In genomic region chr17:93508882-93509594, GRCm38 (mm10) we compare ENCODE assay signal across 21 mouse cellular contexts.
DNase-seq lines count a peak whose midpoint lies in the region; ATAC-seq and TF ChIP-seq lines count a peak whose summit lies in the region.
"Had no signal": no experiment of that assay in that cellular context is flagged by ENCODE, and none has a peak within 500 bp of the region (broad histone marks: within the 10 kb centered on the region; RNA-seq: fewer than 3 reads in every experiment).

No protein-coding gene starts in this region.

- peak; percentile 82 for DNase-seq in liver, adult 2 months (ENCODE audit: extremely low read depth, low read depth, low spot score)
- no peak for DNase-seq in liver, postnatal 0 days
- DNase-seq in kidney, postnatal 14 days = no peak
- DNase-seq: adrenal gland, postnatal 10 days; adrenal gland, postnatal 25 days; cerebellum, adult 11 months; cerebellum, adult 18-20 months; cerebellum, adult 8-10 months; cerebellum, adult 9-11 months; cerebellum, postnatal 14 days; cerebellum, postnatal 36 days; embryo, embryonic 11 days; forebrain, postnatal 0 days had no signal

- no peaks in the 10 kb centered on the region for H3K4me1 ChIP-seq in liver, adult 2 months (ENCODE audit: control insufficient read depth, insufficient read depth, low read length)
- H3K4me1 ChIP-seq in liver, postnatal 0 days (ENCODE audit: insufficient read depth) = no peaks in the 10 kb centered on the region
- H3K4me1 ChIP-seq in intestine, embryonic 16.5 days (ENCODE audit: control insufficient read depth, insufficient read depth, low read length) = no peaks in the 10 kb centered on the region
- H3K4me1 ChIP-seq in forebrain, embryonic 12.5 days = no peaks in the 10 kb centered on the region
- H3K4me1 ChIP-seq: embryonic facial prominence, embryonic 13.5 days; embryonic facial prominence, embryonic 15.5 days; forebrain, embryonic 10.5 days; forebrain, embryonic 13.5 days; forebrain, embryonic 15.5 days had no signal

- no peak overlapping the region for H3K9ac ChIP-seq in liver, adult 2 months (ENCODE audit: low read depth, low read length)
- H3K9ac ChIP-seq in liver, postnatal 0 days (replicated peaks) = no peak overlapping the region
- no peak overlapping the region for H3K9ac ChIP-seq in intestine, embryonic 16.5 days (ENCODE audit: low read depth, low read length)
- no peak overlapping the region for H3K9ac ChIP-seq in forebrain, embryonic 12.5 days
- H3K9ac ChIP-seq: embryonic facial prominence, embryonic 13.5 days; embryonic facial prominence, embryonic 15.5 days; forebrain, embryonic 13.5 days; forebrain, embryonic 15.5 days; forebrain, postnatal 0 days had no signal

- no peak for TF ChIP-seq EP300 in liver, postnatal 0 days (IDR thresholded peaks at IDR 0.05; ENCODE audit: low read depth)

- no peaks in the 10 kb centered on the region for H3K27me3 ChIP-seq in liver, adult 2 months (ENCODE audit: control insufficient read depth, insufficient read depth, low read length)
- no peaks in the 10 kb centered on the region for H3K27me3 ChIP-seq in liver, postnatal 0 days (ENCODE audit: insufficient read depth, low read length)
- H3K27me3 ChIP-seq in intestine, embryonic 16.5 days (replicated peaks; ENCODE audit: control insufficient read depth, insufficient read depth, low read length) = no peaks in the 10 kb centered on the region
- H3K27me3 ChIP-seq in forebrain, embryonic 12.5 days = no peaks in the 10 kb centered on the region
- H3K27me3 ChIP-seq: embryonic facial prominence, embryonic 13.5 days; embryonic facial prominence, embryonic 15.5 days; forebrain, embryonic 13.5 days; forebrain, embryonic 15.5 days had no signal

- H3K27ac ChIP-seq in liver, adult 2 months (replicated peaks; ENCODE audit: insufficient read depth, low read depth, low read length) = no peak overlapping the region
- no peak overlapping the region for H3K27ac ChIP-seq in liver, postnatal 0 days (ENCODE audit: low read depth)
- H3K27ac ChIP-seq in intestine, embryonic 16.5 days (ENCODE audit: low read length) = no peak overlapping the region
- H3K27ac ChIP-seq in forebrain, embryonic 12.5 days = no peak overlapping the region
- H3K27ac ChIP-seq: embryonic facial prominence, embryonic 13.5 days; embryonic facial prominence, embryonic 15.5 days; forebrain, embryonic 10.5 days; forebrain, embryonic 13.5 days; forebrain, embryonic 15.5 days had no signal

- TF ChIP-seq CTCF in liver, adult 2 months (IDR thresholded peaks at IDR 0.05; ENCODE audit: low read depth, low read length) = no peak
- no peak for TF ChIP-seq CTCF in liver, postnatal 0 days (IDR thresholded peaks at IDR 0.05; ENCODE audit: low read depth)

- H3K4me3 ChIP-seq in liver, adult 2 months (ENCODE audit: insufficient read depth, low read depth, low read length) = no peak overlapping the region
- H3K4me3 ChIP-seq in liver, postnatal 0 days (ENCODE audit: low read depth, low read length) = no peak overlapping the region
- H3K4me3 ChIP-seq in intestine, embryonic 16.5 days (ENCODE audit: low read length) = no peak overlapping the region
- H3K4me3 ChIP-seq in forebrain, embryonic 12.5 days (replicated peaks) = no peak overlapping the region
- H3K4me3 ChIP-seq: embryonic facial prominence, embryonic 13.5 days; embryonic facial prominence, embryonic 15.5 days; erythroblast, embryonic 14.5 days; forebrain, embryonic 10.5 days; forebrain, embryonic 13.5 days; forebrain, embryonic 15.5 days had no signal

- no peak for ATAC-seq in liver, postnatal 0 days
- ATAC-seq in intestine, embryonic 16.5 days = peak; percentile 97
- ATAC-seq in forebrain, embryonic 12.5 days (ENCODE audit: low FRiP score) = no peak
- ATAC-seq: forebrain, embryonic 13.5 days; forebrain, embryonic 15.5 days; forebrain, postnatal 0 days had no signal

- H3K4me2 ChIP-seq in liver, postnatal 0 days (ENCODE audit: low read depth, low read length) = no peak overlapping the region
- H3K4me2 ChIP-seq in intestine, embryonic 16.5 days (ENCODE audit: low read depth, low read length) = no peak overlapping the region
- no peak overlapping the region for H3K4me2 ChIP-seq in forebrain, embryonic 12.5 days
- H3K4me2 ChIP-seq: embryonic facial prominence, embryonic 13.5 days; embryonic facial prominence, embryonic 15.5 days; forebrain, embryonic 13.5 days; forebrain, embryonic 15.5 days had no signal

- TF ChIP-seq POLR2A in liver, adult 2 months (IDR thresholded peaks at IDR 0.05; ENCODE audit: extremely low read depth, insufficient read depth, low read length) = no peak

- H3K79me2 ChIP-seq in liver, adult 2 months (ENCODE audit: control insufficient read depth, insufficient read depth, low read length) = no peaks in the 10 kb centered on the region

- WGBS in liver, adult 2 months = 67% methylated on average over 4 of the region's 4 CpGs
- WGBS in liver, postnatal 0 days (ENCODE audit: insufficient replicate concordance) = 73% methylated on average over 4 of the region's 4 CpGs
- WGBS in intestine, embryonic 16.5 days = 61% methylated on average over 4 of the region's 4 CpGs
- WGBS in forebrain, embryonic 12.5 days = 86% methylated on average over 4 of the region's 4 CpGs

- H3K36me3 ChIP-seq in liver, adult 2 months (ENCODE audit: control insufficient read depth, insufficient read depth, low read length) = no peaks in the 10 kb centered on the region
- no peaks in the 10 kb centered on the region for H3K36me3 ChIP-seq in liver, postnatal 0 days (replicated peaks; ENCODE audit: insufficient read depth, low read length)
- H3K36me3 ChIP-seq in intestine, embryonic 16.5 days (ENCODE audit: control insufficient read depth, insufficient read depth, low read length) = no peaks in the 10 kb centered on the region
- no peaks in the 10 kb centered on the region for H3K36me3 ChIP-seq in forebrain, embryonic 12.5 days (replicated peaks)
- H3K36me3 ChIP-seq: embryonic facial prominence, embryonic 13.5 days; embryonic facial prominence, embryonic 15.5 days; forebrain, embryonic 10.5 days; forebrain, embryonic 15.5 days had no signal

- H3K9me3 ChIP-seq in liver, postnatal 0 days (ENCODE audit: low read length) = no peaks in the 10 kb centered on the region
- no peaks in the 10 kb centered on the region for H3K9me3 ChIP-seq in intestine, embryonic 16.5 days (ENCODE audit: control insufficient read depth, low read length)
- H3K9me3 ChIP-seq in forebrain, embryonic 12.5 days = no peaks in the 10 kb centered on the region
- H3K9me3 ChIP-seq: embryonic facial prominence, embryonic 13.5 days; embryonic facial prominence, embryonic 15.5 days; forebrain, embryonic 10.5 days; forebrain, embryonic 13.5 days; forebrain, embryonic 15.5 days had no signal
